Mouse (Mus musculus) kidney, postnatal 4 days (tissue): ENCODE data around the gene Ica1l.
"Not testable (repeated sequence)": the region's sequence is repeated elsewhere in the genome, so short reads cannot be mapped to it uniquely, and the experiment has no call there.

Experiments used
- DNase-seq, 2 experiments: peaks; one replicate each; pipeline ENCODE4 v3.0.0; 2021; ENCODE audit warnings: mixed read lengths in 2 of 2

Gene Ica1l

GRCm38 (mm10) chr1:60042796-60043469 lies at the start of gene Ica1l:
Gene Ica1l, minus strand, starts transcription at chr1:60043184.
- DNase-seq, result peak; percentile 79 to 84

- no peak for DNase-seq
Observed at GRCm38 (mm10) chr1:60076411-60076810, 33.4 kb upstream of the Ica1l start.

- no peak for DNase-seq
Observed at GRCm38 (mm10) chr1:60075590-60075989, 32.6 kb upstream of the Ica1l start.

- DNase-seq, result no peak
Observed at GRCm38 (mm10) chr1:60074935-60075334, 32.0 kb upstream of the Ica1l start.

- not testable (repeated sequence) for DNase-seq
Observed at GRCm38 (mm10) chr1:60070725-60071124, 27.7 kb upstream of the Ica1l start.

- DNase-seq, result no peak
Observed at GRCm38 (mm10) chr1:60056310-60056709, 13.3 kb upstream of the Ica1l start.

GRCm38 (mm10) chr1:60054659-60055058 lies 11.7 kb upstream of the Ica1l start:
- DNase-seq, result no peak

GRCm38 (mm10) chr1:60047481-60047880 lies 4.5 kb upstream of the Ica1l start:
- not testable (repeated sequence) for DNase-seq

- no peak for DNase-seq
Observed at GRCm38 (mm10) chr1:60044595-60044994, 1.6 kb upstream of the Ica1l start.

- no peak for DNase-seq
Observed at GRCm38 (mm10) chr1:60042398-60042795, 587 bp downstream of the Ica1l start.

- DNase-seq, result no peak
Observed at GRCm38 (mm10) chr1:60035044-60035443, 7.9 kb downstream of the Ica1l start.

GRCm38 (mm10) chr1:60017031-60017469 lies 25.9 kb downstream of the Ica1l start:
- no peak for DNase-seq

GRCm38 (mm10) chr1:60016136-60016611 lies 26.8 kb downstream of the Ica1l start:
- DNase-seq, result no peak

- no peak for DNase-seq
Observed at GRCm38 (mm10) chr1:60015511-60015910, 27.5 kb downstream of the Ica1l start.

GRCm38 (mm10) chr1:60013779-60014178 lies 29.2 kb downstream of the Ica1l start:
- no peak for DNase-seq

- DNase-seq, result no peak
Observed at GRCm38 (mm10) chr1:60008743-60009142, 34.2 kb downstream of the Ica1l start.

GRCm38 (mm10) chr1:60007337-60007736 lies 35.6 kb downstream of the Ica1l start:
- no peak for DNase-seq

- DNase-seq, result no peak
Observed at GRCm38 (mm10) chr1:60000319-60000718, 42.7 kb downstream of the Ica1l start.

- DNase-seq, result no peak
Observed at GRCm38 (mm10) chr1:59997352-59997751, 45.6 kb downstream of the Ica1l start.

GRCm38 (mm10) chr1:59995646-59996045 lies 47.3 kb downstream of the Ica1l start:
- DNase-seq, result no peak

- DNase-seq, result no peak
Observed at GRCm38 (mm10) chr1:59987399-59988040, 55.5 kb downstream of the Ica1l start.

GRCm38 (mm10) chr1:59986626-59987025 lies 56.4 kb downstream of the Ica1l start:
- DNase-seq, result no peak

GRCm38 (mm10) chr1:59967291-59967690 lies 75.7 kb downstream of the Ica1l start:
- peak; percentile 56 to 63 for DNase-seq

- DNase-seq, result no peak
Observed at GRCm38 (mm10) chr1:59966171-59966785, 76.7 kb downstream of the Ica1l start.
